Comparison of ENCODE assay signal across 17 mouse cellular contexts in the genomic region with DNA sequence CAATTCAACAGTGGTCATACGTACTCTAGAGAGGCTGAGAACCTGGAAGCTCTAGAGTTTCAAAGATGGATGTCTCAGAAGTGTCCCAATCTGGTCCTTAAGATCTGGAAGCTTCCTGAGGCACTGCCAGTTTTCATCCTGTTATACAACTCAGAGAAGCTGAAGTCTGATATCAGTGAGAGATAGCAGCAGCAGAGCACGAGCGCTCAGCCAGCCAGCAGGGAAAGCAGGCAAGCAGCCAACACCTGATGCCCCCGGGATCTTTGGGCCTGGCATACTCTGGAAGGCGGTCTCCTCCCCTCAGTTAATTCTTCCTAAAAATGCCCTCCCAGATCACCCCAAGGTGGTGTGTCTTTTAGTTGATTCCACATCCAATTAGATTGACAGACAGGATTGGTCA. TPM values are rescaled to one million over a fixed set of nuclear protein-coding genes. Genes with fewer than 3 reads are reported as not detected.
DNase-seq lines count a peak whose midpoint lies in the region; ATAC-seq and TF ChIP-seq lines count a peak whose summit lies in the region.
"Had no signal": no experiment of that assay in that cellular context is flagged by ENCODE, and none has a peak within 500 bp of the region (broad histone marks: within the 10 kb centered on the region; RNA-seq: fewer than 3 reads in every experiment).

No protein-coding gene starts in this region.

- no peaks in the 10 kb centered on the region for H3K9me3 ChIP-seq in heart, postnatal 0 days (replicated peaks; ENCODE audit: control insufficient read depth, low read length)
- H3K9me3 ChIP-seq in limb, embryonic 14.5 days (ENCODE audit: control insufficient read depth, low read length): no peaks in the 10 kb centered on the region
- no peaks in the 10 kb centered on the region for H3K9me3 ChIP-seq in limb, embryonic 10.5 days (replicated peaks)
- H3K9me3 ChIP-seq: forebrain, embryonic 15.5 days; lung, embryonic 15.5 days had no signal

- H3K36me3 ChIP-seq in heart, postnatal 0 days (replicated peaks; ENCODE audit: control insufficient read depth, insufficient read depth, low read length): no peaks in the 10 kb centered on the region
- peaks cover 24% of the 10 kb centered on the region for H3K36me3 ChIP-seq in heart, adult 2 months (ENCODE audit: control insufficient read depth, insufficient read depth, low read length)
- no peaks in the 10 kb centered on the region for H3K36me3 ChIP-seq in limb, embryonic 14.5 days (ENCODE audit: control insufficient read depth, insufficient read depth, low read length)
- H3K36me3 ChIP-seq in limb, embryonic 10.5 days: peaks cover 3% of the 10 kb centered on the region
- H3K36me3 ChIP-seq: forebrain, embryonic 15.5 days; lung, embryonic 15.5 days had no signal

- peaks cover 17% of the 10 kb centered on the region for H3K79me2 ChIP-seq in heart, adult 2 months (replicated peaks; ENCODE audit: control insufficient read depth, insufficient read depth, low read length)

- no peak for TF ChIP-seq POLR2A in heart, adult 2 months (IDR thresholded peaks at IDR 0.05; ENCODE audit: insufficient read depth, low read depth, low read length)
- no peak for TF ChIP-seq POLR2A in limb, embryonic 14.5 days (IDR thresholded peaks at IDR 0.05; ENCODE audit: borderline replicate concordance, extremely low read depth, insufficient read depth, insufficient read length)
- no peak for TF ChIP-seq POLR2A in brain, embryonic 14.5 days (IDR thresholded peaks at IDR 0.05; ENCODE audit: borderline replicate concordance, extremely low read depth, insufficient read depth, insufficient read length, poor library complexity, severe bottlenecking)

- 22% methylated on average over 5 of the region's 5 CpGs for WGBS in heart, postnatal 0 days
- WGBS in heart, adult 2 months: 30% methylated on average over 5 of the region's 5 CpGs
- 54% methylated on average over 5 of the region's 5 CpGs for WGBS in limb, embryonic 14.5 days
- 90% methylated on average over 5 of the region's 5 CpGs for WGBS in limb, embryonic 10.5 days

- ATAC-seq in heart, postnatal 0 days (ENCODE audit: insufficient read depth, low read depth): no peak
- no peak for ATAC-seq in limb, embryonic 14.5 days (ENCODE audit: low FRiP score, low read depth)
- ATAC-seq: forebrain, embryonic 15.5 days; inflammation-experienced regulatory T-cells, adult 6 months; Patski had no signal

- peaks cover 27% of the 10 kb centered on the region for H3K4me1 ChIP-seq in heart, postnatal 0 days (ENCODE audit: control insufficient read depth, insufficient read depth)
- H3K4me1 ChIP-seq in heart, adult 2 months (ENCODE audit: control insufficient read depth, insufficient read depth, low read length): peaks cover 10% of the 10 kb centered on the region
- H3K4me1 ChIP-seq in limb, embryonic 14.5 days (ENCODE audit: control insufficient read depth, insufficient read depth, low read length): peaks cover 8% of the 10 kb centered on the region
- H3K4me1 ChIP-seq in limb, embryonic 10.5 days: peaks cover 24% of the 10 kb centered on the region

- DNase-seq in adrenal gland, postnatal 10 days: peak; percentile 28
- DNase-seq in adrenal gland, postnatal 4 days (ENCODE audit: low spot score in 2 of 2): no peak
- peak; percentile 18 for DNase-seq in heart, postnatal 0 days (ENCODE audit: low spot score)
- no peak for DNase-seq in heart, adult 2 months
- DNase-seq in limb, embryonic 14.5 days (ENCODE audit: low spot score): peak; percentile 30
- DNase-seq in limb, embryonic 10.5 days (ENCODE audit: low spot score): no peak
- DNase-seq in brain, embryonic 14.5 days (ENCODE audit: low read depth): peak; percentile 57
- DNase-seq in ovary, postnatal 10 days (ENCODE audit: low spot score): no peak
- DNase-seq: heart, postnatal 14 days; kidney, postnatal 14 days; thymus, postnatal 14 days had no signal

- intact Hi-C loops in heart, adult 2 months (cut with DNase I): no loop called here

- H3K9ac ChIP-seq in heart, postnatal 0 days (replicated peaks; ENCODE audit: low read depth, low read length): no peak overlapping the region
- H3K9ac ChIP-seq in heart, adult 2 months (ENCODE audit: low read depth, low read length): no peak overlapping the region
- no peak overlapping the region for H3K9ac ChIP-seq in limb, embryonic 14.5 days (ENCODE audit: low read depth, low read length, severe bottlenecking)
- H3K9ac ChIP-seq: forebrain, embryonic 15.5 days; lung, embryonic 15.5 days had no signal

- H3K4me3 ChIP-seq in heart, postnatal 0 days (ENCODE audit: low read depth, low read length): no peak overlapping the region
- no peak overlapping the region for H3K4me3 ChIP-seq in heart, adult 2 months
- no peak overlapping the region for H3K4me3 ChIP-seq in limb, embryonic 14.5 days (replicated peaks; ENCODE audit: low read length)
- no peak overlapping the region for H3K4me3 ChIP-seq in limb, embryonic 10.5 days
- H3K4me3 ChIP-seq: forebrain, embryonic 15.5 days; lung, embryonic 15.5 days had no signal

- no peak for TF ChIP-seq EP300 in heart, postnatal 0 days (IDR thresholded peaks at IDR 0.05; ENCODE audit: low read depth)
- TF ChIP-seq EP300 in heart, adult 2 months (IDR thresholded peaks at IDR 0.05; ENCODE audit: insufficient read depth, low read depth, low read length): no peak

- no peaks in the 10 kb centered on the region for H3K27me3 ChIP-seq in heart, postnatal 0 days (ENCODE audit: control insufficient read depth, insufficient read depth, low read length)
- H3K27me3 ChIP-seq in heart, adult 2 months (ENCODE audit: control insufficient read depth, insufficient read depth, low read length): no peaks in the 10 kb centered on the region
- no peaks in the 10 kb centered on the region for H3K27me3 ChIP-seq in limb, embryonic 14.5 days (ENCODE audit: control insufficient read depth, insufficient read depth, low read length)
- no peaks in the 10 kb centered on the region for H3K27me3 ChIP-seq in limb, embryonic 10.5 days (ENCODE audit: low read depth, poor library complexity, severe bottlenecking)
- H3K27me3 ChIP-seq: forebrain, embryonic 15.5 days; lung, embryonic 15.5 days; Patski had no signal

- H3K27ac ChIP-seq in heart, postnatal 0 days (ENCODE audit: low read depth): no peak overlapping the region
- no peak overlapping the region for H3K27ac ChIP-seq in heart, adult 2 months
- no peak overlapping the region for H3K27ac ChIP-seq in limb, embryonic 14.5 days (replicated peaks; ENCODE audit: low read depth, low read length)
- H3K27ac ChIP-seq in limb, embryonic 10.5 days: no peak overlapping the region
- H3K27ac ChIP-seq: forebrain, embryonic 15.5 days; lung, embryonic 15.5 days; stomach, postnatal 0 days had no signal

- no peak overlapping the region for H3K4me2 ChIP-seq in heart, postnatal 0 days (ENCODE audit: low read depth, low read length)
- H3K4me2 ChIP-seq in limb, embryonic 14.5 days (replicated peaks; ENCODE audit: low read depth, low read length, severe bottlenecking): no peak overlapping the region
- H3K4me2 ChIP-seq: forebrain, embryonic 15.5 days; liver, embryonic 11.5 days; lung, embryonic 15.5 days had no signal

- TF ChIP-seq CTCF in heart, postnatal 0 days (IDR thresholded peaks at IDR 0.05; ENCODE audit: low read depth): no peak
- TF ChIP-seq CTCF in heart, adult 2 months (IDR thresholded peaks at IDR 0.05): no peak
- TF ChIP-seq CTCF in brain, embryonic 14.5 days (IDR thresholded peaks at IDR 0.05; ENCODE audit: borderline replicate concordance, extremely low read depth, insufficient read depth, insufficient read length): no peak

RNA-seq across cellular contexts. Expression of a gene that starts 13.7 kb away (rescaled TPM):
- 10 to 100 TPM; 20.3 to 23.7 TPM for total RNA-seq in adrenal gland, postnatal 10 days (2021)
- 10 to 100 TPM; 28.4 to 29.9 TPM for total RNA-seq in adrenal gland, postnatal 4 days (2021)
- 24.2 and 24.4 TPM in 2 replicates for total RNA-seq in heart, postnatal 0 days (2014; rRNA removed; ENCODE audit: low replicate concordance)
- 6.2 and 6.8 TPM in 2 replicates for polyA plus RNA-seq in heart, postnatal 0 days (2015; fragmentation: Nextera tagmentation; extraction: Ambion mirVana)
- 10 to 100 TPM; 28.5 to 30.3 TPM for total RNA-seq in heart, adult 2 months (2021)
- 17.7 and 27.3 TPM in 2 replicates for polyA plus RNA-seq in heart, adult 2 months (2012; rRNA removed)
- polyA plus RNA-seq in limb, embryonic 14.5 days (2012; rRNA removed): 34.7 and 43.7 TPM in 2 replicates
- 18.1 and 21.1 TPM in 2 replicates for polyA plus RNA-seq in limb, embryonic 14.5 days (2014; fragmentation: Nextera tagmentation; extraction: Ambion mirVana)
- 11.4 and 14.1 TPM in 2 replicates for polyA plus RNA-seq in limb, embryonic 10.5 days (2016; fragmentation: Nextera tagmentation; extraction: Ambion mirVana)
- 54.3 and 82.0 TPM in 2 replicates for polyA plus RNA-seq in brain, embryonic 14.5 days (2012; rRNA removed)

Comparison
In these comparisons a context has a peak if more than half of its experiments do, and no peak if none do; other contexts are left out.
1. DNase-seq: peak in adrenal gland, postnatal 10 days (single experiment), heart, postnatal 0 days (single experiment), limb, embryonic 14.5 days (single experiment) and brain, embryonic 14.5 days (single experiment); none in adrenal gland, postnatal 4 days (0 of 2), heart, adult 2 months (0 of 2), limb, embryonic 10.5 days (single experiment) and ovary, postnatal 10 days (single experiment).